Mouse (Mus musculus) ES-Bruce4 (cell line): ENCODE results near the gene Zp3.

ENCODE experiments used
- CTCF ChIP-seq: IDR thresholded peaks from one replicate; pipeline ENCODE4 v1.8.1; 2011; ENCODE audit warnings: low read depth, low read length
- EP300 ChIP-seq: IDR thresholded peaks from 2 replicates; pipeline ENCODE4 v1.6.1; 2011; ENCODE audit warnings: low read depth, low read length; ENCODE audit not compliant: insufficient read depth
- POLR2A ChIP-seq: IDR thresholded peaks from one replicate; pipeline ENCODE4 v1.8.1; 2011; ENCODE audit warnings: low read length; ENCODE audit not compliant: insufficient read depth

GRCm38 (mm10) chr5:135993381-135993965 is 13.6 kb downstream of the Zp3 start:
- no peak for TF ChIP-seq POLR2A
- no peak for TF ChIP-seq CTCF
- TF ChIP-seq EP300, result no peak
